Mouse (Mus musculus) right cerebral cortex, postnatal 10 days (tissue): ENCODE data around the gene Anks1b.

ENCODE experiments used
- DNase-seq, 2 experiments: peaks; one replicate each; pipeline ENCODE4 v3.0.0; 2021; ENCODE audit warnings: low spot score in 2 of 2

The Anks1b gene

GRCm38 (mm10) chr10:90852432-90852831, 979.1 kb downstream of the Anks1b start:
- no peak for DNase-seq

DNA sequence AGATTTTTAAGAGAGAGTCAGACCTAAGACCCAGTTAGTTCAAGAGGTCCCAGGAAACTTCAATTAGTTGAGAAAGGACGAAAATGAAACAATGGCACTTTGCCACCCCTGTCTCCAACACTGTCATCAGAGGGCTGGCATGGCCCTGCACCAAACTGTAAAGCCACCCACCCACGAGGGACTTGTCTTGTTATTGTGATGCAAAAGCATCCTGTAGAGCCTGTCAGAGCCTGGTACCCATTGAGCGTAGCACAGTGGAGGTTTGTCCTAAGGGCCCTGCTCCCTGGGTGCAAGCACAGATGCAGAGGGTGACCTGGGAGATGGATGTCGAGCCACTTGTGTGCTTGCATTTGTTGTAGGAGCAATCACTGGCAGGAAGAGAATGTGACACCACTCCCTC, 983.4 kb downstream of the Anks1b start:
- DNase-seq, result no peak

DNA sequence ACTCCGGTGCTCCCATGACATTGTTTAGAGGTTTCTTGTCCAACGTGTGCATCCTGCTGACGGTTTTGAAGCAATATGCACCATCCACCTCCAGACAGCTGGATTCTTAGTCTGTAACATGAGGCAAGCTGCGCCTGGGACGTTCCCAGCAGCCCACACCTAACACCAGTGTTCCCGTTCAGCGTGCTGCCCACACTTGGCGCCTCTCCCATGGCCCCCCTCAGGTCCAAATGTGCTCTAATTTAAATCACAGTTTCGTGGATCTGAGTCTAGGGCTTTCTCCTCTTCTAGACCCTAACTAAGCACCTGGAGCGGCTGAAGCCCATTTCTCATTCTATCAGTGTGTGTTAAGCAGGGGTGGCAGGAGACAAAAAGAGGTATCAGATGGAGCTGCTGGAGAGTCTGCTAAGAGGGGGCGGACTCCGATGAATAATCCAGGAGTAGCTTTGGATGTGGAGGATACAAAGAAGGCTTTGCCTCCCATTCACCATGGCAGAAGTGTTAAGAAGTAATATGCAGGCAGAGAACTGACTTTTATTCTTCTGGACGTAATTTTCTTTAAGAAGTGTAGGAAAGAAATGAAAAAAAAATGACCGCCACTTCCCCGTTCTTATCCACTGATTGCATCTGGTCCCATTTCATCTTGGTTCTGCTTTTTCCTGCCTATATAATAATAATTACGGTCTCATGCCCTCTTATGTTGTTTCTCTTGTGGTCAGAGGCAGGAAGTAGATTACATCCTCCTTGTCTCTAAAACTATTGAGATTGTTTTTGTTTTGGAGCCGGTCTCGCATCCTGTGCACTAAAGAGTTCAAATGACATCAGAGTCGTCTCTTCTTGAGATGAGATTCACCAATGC, 986.6 kb downstream of the Anks1b start:
- DNase-seq, result peak; percentile 70 to 72

GRCm38 (mm10) chr10:90863881-90864598, 990.7 kb downstream of the Anks1b start:
- no peak for DNase-seq

DNA sequence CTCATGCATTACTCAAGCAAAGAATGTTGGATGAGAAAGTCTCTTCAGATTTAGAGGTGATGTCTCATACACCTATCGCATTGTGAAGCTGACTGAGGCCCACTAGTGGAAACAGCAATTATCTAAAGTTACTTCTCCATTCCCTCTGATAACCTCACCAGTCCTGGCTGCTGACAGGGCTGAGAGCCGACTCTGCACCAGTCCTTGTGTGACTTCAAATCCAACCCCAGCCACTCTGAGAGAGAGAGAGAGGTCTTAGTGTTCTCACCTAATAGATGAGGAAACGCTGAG, 991.2 kb downstream of the Anks1b start:
- no peak for DNase-seq

DNA sequence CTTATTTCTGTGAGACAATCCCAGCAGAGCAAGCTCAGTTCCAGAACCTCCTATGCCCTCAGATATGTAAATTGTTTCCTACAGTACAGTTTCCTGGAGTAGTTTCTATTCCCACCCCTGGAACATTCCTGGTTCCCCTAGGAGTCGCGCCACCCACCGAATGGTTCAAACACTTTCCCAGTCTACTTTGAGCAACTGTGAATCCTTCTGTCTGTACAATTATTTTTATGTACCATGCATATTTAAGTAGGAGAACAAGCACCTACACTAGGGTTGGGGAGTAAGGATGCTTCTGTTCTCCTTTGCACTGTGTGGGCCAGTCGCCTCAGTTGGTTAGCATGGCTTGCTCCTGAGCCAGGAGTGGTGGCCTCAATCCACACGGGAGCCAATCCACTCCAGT, 999.9 kb downstream of the Anks1b start:
- DNase-seq, result no peak

GRCm38 (mm10) chr10:90874166-90874565, 1000.9 kb downstream of the Anks1b start:
- no peak for DNase-seq

DNA sequence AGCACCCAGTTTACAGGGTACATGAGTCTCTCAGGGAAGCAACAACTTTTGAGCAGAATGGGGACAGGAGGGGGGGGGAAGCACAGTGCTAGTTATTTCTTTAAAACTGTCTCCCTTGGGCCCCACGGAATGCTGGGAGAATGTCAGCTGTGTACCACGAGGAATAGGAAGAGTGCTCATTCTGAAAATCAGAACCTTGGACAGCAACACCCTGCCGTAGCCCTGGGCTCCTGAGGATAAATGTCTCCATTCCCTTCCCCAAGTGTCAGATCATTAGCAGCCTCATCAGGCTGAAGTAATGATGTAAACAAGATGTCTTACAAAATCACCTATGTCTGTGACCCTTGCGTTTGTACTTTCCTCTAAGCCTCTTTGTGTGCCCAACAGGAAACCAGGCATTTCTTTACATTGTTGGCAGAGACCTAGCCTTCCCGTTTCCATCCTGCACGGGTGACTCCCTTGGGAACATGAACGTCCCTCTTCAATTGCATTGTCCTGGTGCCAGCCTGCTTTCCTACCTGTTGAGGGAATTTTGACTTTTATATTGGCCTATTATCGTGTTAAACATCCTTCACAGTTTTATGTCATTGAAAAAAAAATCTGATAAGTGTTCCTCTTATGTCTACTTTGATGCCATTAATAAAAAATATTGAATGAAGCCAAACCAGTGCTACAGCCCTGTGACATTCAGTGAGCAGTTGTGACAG, 1007.7 kb downstream of the Anks1b start:
- DNase-seq, result no peak

DNA sequence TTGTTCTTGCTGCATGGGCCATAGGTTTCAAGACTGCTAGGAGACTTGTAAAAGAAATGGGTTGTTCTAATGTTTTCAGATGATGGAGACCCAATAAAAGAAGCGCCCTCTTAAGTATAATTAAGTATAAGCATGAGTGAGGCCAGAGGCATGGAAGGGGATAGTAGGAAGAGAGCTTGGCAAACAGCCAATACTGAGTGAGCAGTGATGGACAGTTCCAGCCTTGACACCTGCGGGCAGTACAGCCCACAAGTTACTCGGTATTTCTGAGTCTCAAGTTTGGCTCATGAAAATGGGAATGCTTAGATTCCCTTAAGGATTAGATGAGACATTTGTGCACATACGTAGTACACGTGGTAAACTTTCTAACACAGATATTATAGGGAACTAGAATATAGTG, 1016.3 kb downstream of the Anks1b start:
- no peak for DNase-seq

DNA sequence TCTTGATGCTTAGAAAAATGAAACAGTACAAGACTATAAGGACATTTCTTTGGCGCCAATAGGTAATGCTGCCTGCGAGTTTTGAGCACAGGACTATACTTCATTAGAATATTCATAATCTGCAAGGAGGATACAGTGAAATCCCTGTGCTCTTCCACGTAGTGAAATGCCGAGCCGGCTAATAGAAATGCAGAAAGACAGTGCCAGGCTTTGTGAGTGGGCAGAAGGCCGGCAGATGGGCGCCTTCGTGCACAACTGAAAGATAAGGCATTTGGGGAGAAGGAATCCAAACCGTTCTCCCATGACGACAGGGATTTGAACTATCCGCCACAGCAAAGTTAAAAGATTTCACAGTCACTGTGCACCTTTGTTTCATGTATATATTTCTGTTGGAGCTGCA, 1019.4 kb downstream of the Anks1b start:
- peak; percentile 78 to 89 for DNase-seq

DNA sequence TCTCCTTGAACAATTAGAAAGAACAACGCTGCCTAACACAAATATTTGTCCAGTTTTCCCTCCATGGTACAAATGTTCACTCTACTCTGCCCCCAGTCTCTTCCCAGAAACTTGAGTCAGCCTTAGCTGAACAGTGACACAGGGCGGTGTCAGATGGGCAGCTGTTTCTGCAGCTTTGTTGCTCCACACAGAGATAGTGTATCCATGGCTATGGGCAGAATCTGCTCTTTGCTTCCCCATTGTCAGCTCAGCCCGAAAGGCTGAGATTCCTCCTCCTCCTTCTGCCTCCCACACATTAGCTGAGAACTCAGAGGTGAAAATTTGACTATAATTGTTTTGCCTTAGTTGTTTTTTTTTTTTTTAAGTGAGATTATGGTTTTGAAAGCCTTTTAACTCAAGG, 1024.6 kb downstream of the Anks1b start:
- no peak for DNase-seq

DNA sequence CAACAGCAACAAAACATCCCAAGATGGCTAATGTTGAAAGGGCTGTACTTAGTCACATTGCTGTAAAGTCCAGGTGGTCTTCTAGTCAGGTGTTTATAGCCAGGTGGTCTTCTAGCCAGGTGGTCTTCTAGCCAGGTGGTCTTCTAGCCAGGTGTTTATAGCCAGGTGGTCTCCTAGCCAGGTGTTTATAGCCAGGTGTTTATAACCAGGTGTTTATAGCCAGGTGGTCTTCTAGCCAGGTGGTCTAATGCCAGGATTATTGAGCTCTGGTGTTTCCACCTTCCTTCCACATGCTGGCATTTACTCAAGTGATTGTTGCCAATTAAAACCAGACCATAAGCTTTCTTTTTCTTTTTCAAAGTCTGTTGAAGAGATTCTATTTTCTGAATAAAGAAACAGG, 1030.9 kb downstream of the Anks1b start:
- DNase-seq, result no peak

GRCm38 (mm10) chr10:90907381-90907780, 1034.1 kb downstream of the Anks1b start:
- no peak for DNase-seq

DNA sequence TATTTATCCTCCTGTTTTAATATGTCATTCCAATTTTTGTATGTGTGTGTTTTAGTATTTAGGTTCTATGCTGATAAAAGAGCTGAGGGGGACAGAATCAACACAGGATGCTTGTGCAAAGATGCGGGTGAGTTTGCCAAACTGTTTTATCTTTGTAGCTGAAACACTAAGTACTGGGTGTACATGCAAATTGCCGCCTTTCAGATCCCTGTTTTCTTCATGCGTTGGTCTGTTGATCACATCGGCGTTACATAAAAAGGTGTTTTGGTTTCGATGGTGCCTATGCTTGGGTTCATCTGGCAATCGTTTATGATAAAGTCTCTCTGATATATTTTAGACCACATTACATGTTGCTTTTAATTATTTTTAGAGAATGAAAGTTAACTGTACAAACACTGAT, 1050.2 kb downstream of the Anks1b start:
- DNase-seq, result no peak

- no peak for DNase-seq
Observed at GRCm38 (mm10) chr10:90933088-90933487, 1059.8 kb downstream of the Anks1b start.

GRCm38 (mm10) chr10:90934678-90935077, 1061.4 kb downstream of the Anks1b start:
- peak in 1 of 2 experiments; percentile 46 for DNase-seq

DNA sequence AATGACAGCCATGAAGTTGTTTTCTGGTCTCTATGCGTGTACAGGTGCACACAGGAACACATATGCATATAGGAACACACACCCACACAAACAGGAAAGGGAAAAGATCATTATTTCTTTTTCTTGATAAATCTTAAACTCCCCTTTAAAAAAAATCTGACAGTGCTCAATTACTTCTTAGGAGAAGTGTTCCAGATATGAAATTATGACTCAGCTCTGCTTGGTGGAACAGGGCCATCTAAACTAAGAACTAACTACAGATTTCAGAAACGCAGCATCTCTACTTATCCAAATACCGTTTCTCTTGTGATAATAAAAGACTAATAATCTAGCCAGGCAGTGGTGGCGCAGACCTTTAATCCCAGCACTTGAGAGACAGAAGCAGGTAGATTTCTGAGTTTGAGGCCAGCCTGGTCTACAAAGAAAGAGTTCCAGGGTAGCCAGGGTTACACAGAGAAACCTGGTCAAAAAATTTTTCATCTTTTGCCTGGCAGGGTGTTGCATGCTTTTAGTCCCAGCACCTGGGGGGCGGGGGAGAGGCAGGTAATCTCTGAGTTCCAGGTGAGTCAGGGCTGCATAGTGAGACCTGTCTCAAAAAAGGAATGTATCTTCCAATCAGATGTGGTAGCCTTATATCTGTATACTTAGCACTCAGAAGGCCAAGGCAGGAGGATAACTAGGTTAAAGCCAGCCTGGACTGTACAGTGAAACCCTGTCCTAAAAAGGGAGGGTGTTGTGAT, 1064.6 kb downstream of the Anks1b start:
- no peak for DNase-seq

GRCm38 (mm10) chr10:90940521-90941520, 1067.5 kb downstream of the Anks1b start:
- DNase-seq, result peak; percentile 62 to 67

DNA sequence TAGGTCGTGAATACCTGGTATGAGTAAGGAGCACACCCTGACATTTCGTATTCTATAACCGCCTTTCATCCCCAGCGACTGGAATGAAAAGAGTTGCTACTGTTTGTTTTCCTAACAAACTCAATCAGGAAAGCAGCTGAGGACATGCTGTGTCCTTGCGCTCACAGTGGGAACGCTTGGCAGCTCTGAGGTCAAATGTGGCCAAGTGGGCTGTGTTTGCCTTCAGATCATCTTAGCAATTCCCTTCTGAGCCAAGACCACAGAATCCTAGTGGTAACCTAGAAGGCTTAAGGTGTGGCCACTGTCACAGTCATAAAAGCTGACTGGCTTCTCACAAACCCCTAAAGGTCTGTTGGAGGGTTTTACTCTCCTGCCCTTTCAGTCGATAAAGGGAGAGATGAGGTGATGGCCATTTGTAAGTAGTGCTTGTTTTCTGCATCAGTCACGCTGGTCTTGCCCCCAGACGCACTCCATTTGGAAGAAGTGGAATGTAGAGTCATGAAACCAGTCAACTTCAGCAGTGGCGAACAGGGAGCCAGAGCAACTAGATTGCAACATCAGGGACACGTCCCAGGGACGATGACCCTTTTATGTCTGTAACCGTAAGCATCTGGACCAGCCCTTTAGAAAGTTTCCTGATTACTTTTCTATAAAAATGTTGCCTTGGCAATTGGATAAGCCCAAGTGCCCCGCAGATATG, 1068.8 kb downstream of the Anks1b start:
- no peak for DNase-seq

DNA sequence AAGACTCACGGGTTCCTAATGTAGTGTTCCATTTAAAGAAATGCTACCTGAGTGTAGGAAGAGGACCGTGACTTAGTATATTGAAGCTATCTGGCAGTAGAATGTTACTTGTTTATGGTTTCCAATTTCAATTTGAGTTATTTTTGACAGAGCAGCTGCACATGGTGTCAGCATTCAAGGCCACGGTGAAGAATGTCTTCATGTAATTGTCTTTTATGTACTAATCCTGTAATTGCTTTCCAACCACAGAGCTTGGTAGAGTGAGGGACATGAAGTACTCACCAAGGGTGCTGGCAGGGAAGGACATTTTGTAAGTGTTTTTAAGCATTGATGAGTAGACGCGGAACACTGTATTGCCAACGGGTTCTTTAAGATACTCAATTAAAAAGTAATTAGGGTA, 1073.7 kb downstream of the Anks1b start:
- DNase-seq, result no peak
